Mouse (Mus musculus) layer of hippocampus, adult 11-12 months (tissue): ENCODE results near the gene Gm49721.
"Not testable (repeated sequence)": the region's sequence is repeated elsewhere in the genome, so short reads cannot be mapped to it uniquely, and the experiment has no call there.

Source experiments
- DNase-seq: peaks from one replicate; pipeline ENCODE4 v3.0.0; 2022; ENCODE audit warnings: low spot score

The Gm49721 gene

DNA sequence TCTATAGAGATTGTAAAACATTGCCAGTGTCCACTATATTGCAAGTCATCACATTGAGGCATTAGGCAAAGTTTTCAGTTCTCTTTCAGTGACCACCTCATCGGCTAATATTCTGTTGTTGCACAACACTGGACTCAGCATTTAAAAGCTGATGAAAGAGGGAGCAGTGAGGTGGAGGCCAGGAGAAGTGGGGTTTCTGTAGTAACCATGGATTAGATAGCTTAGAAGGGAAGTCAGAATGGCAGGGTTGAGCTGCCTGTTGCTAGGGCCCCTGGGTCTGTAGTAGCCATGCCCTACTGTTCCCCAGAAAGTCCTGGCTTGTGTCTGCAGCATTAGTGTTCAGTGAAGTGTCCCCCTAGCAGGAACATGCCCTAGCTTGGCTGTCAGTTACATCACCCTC is 7.4 kb downstream of the Gm49721 start:
- DNase-seq, result not testable (repeated sequence)

DNA sequence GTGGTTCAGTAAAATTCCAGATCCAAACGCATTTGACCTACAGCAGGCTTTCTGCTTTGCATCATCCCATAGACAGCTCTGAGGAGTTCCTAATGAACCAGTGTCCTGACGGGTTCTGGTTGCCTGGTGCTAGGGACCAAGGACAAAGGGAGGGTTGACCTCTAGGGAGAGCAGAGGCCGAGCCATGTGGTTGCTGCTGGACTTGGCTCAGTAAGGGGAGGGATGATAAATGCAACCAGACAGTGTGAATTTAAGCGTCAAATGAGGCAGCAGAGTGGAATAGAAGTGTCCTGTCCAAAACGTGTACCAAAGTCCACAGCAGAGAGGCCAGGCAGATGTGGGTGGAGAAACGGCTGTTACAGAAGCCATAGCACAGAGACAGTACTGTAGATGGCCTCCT is 16.8 kb downstream of the Gm49721 start:
- DNase-seq, result not testable (repeated sequence)

DNA sequence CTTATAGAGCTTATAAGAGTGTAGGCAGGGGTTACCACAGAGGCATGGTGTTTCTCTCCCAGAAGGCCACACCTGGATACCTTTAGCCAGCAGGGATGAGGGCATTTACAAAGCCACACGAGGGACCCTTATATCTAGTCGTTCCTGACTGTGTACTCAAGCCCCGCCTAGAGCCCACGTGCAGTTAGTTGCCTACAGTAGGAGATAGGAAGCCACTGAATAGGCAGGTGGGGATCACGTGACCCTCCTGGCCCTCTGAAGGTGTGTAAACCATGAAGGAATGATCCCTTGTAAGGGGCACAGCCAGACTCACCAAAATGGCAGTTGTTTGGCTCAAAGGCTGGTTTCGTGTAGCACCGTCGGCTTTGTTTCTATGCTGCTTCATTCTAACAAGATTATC is 18.1 kb downstream of the Gm49721 start:
- not testable (repeated sequence) for DNase-seq

DNA sequence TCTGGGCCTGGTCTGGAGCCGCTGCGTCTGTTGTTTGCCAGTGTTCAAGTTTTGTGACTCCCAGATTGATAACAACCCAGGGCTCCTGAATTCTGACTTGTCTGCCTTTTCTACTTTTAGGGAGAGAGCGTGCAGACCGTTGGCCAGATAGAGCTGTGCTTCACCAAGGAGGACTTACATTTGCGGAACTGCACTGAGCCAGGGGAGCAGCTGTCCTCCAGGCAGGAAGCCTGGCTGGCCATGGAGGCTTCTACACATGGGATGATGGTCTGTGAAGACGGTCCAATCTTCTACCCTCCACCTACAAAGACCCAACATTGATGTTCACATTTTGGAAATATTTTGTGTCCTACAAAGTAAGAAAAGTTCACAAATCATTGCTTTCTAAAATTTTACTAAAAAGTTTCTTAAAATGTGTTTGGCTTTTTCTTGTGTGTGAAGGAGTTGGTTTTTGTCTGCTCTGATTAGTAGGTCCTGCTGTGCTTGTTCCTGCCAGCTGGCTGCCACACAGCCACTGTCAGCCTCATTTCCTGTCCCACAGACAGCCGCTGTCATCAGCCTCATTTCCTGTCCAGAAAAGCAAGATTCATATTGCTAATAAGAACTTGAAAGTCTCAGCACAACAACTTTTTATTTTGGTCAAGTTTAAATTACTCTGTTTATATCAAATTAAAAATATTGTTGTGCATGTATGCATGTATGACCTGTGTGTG is 19.2 kb downstream of the Gm49721 start:
- DNase-seq, result not testable (repeated sequence)

DNA sequence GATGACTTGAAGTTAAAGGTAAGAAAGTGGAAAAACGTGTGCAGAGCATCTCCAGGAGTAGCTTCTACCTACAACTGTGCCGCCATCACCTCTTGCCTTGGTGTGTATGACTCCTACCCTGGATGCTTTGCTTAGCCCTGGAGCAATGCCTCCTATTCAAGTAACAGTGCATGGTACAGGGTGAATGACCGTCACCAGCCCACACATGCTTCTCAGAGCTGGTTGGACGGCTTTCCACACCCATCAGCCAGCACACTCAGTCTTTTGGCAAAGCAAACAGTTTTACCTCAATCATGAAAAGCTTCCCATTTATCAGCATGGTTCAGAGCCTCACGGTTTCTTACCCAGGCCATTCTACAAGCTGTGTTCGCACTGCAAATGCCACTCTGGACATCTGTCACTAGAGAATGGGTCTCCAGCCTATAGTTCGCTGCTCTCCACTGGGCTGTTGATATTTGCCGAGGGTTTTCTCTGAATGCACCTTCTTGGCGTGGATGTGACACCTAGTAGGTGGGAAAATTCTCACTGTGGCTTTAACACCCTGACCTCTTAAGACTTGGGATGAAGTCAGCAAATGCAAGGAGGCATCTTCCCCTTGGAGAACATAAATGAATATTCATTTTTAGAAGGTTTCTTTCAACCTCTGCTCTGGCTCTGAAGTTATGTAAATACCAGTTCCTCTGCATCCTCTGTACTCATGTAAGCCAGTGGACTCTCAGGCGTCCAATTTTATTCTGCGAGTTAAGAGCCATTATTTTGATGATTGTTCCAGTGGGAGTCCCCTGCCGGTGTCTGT is 23.3 kb downstream of the Gm49721 start:
- DNase-seq, result not testable (repeated sequence)

DNA sequence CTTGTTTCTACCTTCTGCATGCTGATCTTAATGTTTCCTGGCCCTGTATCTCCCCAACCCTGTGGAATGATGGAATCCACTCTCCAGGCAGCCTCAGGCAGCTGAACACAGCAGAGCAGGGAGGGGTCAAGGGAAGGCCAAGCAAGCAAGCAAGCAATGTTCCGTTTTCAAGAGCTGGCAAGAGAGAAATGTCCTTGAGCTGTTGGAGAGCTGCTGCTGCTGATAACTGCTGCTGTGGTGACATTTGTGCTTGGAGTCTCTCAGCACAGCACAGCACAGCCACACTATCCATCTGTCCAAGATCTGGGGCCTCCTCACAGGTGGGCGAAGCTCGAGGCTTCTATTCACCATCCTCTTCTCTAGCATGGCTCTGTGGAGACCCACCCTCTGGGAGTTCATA is 24.7 kb downstream of the Gm49721 start:
- DNase-seq, result not testable (repeated sequence)

DNA sequence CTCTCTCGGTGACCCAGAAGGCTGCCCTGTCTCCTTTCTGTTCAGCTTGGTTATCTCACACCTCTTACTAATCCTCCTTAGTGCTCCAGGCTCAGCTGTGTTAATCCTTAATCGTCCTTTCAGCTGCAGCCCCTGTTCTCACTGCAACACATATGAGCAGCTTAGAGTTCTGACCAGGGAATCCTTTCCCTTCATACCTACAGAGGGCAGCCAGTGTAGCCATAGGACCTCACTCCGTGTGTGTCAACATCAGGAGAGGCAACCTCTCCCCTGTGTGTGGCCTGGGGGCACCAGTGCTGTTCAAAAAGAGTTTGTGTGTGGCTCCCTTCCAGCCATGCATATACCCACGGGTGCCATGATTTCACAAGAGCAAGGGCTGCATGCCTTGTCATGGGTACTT is 26.9 kb downstream of the Gm49721 start:
- DNase-seq, result not testable (repeated sequence)

DNA sequence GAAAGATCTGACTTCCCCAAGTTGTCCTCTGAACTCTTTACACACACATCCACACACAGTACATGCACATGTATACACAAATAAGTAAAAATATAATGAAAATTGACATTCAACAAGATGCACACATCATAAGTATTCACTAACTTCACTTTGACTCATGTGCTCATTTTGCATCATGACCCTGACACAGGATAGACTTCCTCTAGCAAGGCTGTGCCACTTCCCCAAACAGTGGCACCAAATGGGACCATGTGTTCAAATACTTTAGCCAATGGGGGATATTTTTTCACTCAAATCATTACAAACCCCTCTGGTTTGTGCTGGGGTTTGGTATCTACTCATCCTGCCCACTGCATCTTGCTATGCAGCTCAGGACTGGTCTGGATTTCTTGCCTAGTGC is 30.2 kb downstream of the Gm49721 start:
- not testable (repeated sequence) for DNase-seq

DNA sequence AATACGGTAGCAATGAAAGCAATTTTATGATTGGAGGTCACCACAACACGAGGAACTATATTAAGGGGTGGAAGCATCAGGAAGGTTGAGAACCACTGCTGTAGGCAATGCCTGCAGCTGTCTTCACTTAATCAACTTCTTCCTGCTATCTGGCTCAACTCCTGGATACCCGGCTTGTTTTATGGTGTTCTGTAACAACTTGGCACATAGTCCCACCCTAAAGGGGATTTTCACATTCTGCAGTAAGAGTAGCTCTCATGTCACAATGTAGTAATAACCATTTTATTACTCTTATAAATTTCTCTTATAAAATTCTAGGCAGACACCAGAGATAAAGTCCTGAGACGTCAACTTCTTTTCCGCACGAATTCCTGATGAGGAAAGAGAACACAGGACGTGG is 30.7 kb downstream of the Gm49721 start:
- DNase-seq, result not testable (repeated sequence)

DNA sequence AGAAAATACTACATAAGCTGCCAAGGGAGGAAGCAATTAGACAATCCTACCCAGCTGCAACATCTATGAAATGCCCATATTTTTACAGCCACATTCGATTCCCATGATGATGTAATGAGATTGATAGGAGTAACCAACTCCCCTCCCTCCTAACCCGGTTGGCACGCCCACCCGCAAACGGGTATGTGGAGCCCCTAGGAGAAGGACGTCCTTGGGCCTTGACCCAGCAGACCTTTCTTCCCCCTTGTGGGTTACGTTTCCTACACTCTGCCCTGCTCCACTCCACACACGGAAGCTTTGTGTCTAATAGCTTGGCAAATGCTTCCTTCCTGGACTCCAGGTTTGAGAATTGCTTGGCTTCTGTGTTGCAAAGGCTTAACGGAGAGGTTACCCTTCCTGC is 31.2 kb downstream of the Gm49721 start:
- not testable (repeated sequence) for DNase-seq

DNA sequence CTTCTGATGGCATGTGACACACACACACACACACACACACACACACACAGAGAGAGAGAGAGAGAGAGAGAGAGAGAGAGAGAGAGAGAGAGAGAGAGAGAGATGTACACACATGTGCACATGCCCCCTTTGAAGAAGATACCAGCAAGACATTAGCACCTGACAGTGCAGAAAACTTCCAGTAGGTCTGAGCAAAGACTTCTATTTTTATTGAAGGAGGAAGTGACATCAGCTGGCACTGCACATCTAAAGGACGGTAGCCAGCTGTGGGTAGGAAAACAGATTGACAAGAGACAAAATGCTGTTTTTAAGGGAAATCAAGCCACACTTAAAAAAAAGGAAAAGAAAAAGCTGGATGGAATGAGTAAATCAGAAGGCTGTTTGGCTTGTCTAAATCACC is 35.5 kb downstream of the Gm49721 start:
- DNase-seq, result not testable (repeated sequence)

DNA sequence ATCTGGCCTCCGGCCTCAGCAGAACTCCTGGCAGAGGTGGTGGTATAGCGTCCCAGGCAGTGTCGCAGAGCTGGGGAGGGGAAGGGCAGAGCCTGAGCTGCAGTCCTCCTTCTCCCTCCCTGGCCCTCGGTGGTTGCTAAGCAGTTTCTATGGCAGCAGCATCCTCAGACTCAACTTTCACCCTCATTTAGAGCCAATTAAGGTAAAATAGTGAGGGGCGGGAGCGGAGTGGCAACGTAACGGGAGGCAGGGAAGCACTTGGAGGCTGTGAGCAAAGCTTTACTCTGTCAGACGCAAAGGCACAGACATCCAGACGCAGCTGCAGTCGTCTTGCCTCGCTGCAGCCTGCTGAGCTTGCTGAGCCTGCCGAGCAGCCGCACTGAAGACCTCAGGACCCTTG is 46.6 kb downstream of the Gm49721 start, which contains the start of gene Gm1604a:
Gm1604a (plus strand) TSS at position 312 of the 400 bp plus-strand sequence.
- peak; percentile 27 for DNase-seq

DNA sequence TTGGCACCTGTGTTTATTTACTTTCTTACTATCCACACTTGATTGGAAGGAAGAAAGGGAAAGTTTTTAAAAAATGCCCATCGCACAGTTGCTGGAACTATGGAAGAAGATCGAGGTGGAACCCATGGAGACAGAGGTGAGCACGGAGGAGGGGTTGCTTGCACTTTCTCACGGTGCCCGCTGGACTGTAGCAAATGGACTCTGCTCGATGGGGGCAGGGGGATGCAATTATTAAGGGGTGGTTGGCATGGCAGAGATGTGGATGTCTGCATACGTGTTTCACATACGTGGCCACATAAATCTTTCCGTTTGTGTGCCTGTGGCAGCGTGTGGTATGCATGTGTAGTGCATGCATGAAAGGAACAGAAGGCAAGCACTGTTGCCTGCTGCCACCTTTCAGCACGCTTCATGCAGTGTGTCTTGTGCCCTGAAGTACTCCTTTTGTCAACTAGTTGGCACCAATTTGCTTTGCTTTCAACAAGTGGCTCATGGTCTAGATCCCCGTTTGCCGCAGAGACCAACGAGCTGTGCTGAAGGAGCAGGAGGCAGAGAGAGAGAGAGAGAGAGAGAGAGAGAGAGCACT is 47.2 kb downstream of the Gm49721 start:
- not testable (repeated sequence) for DNase-seq

DNA sequence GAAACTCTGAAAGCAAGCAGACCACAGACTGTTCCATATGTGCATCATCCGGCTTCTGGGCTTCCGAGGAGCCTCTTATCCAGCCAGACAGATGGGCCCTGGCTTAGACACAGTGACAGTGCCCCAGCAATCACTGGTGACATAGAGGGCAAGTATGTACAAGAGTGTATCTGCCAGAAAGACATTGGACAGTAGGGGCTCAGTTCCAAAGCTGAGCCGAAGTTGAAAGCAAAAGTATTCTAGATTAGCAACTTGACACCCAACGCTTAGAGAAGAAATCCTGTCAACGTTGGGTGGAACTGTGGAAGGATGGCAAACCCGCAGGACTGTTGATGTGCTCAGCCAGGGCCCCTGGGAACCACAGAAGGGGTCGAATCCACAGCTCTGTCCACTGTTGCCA is 51.5 kb downstream of the Gm49721 start:
- not testable (repeated sequence) for DNase-seq

DNA sequence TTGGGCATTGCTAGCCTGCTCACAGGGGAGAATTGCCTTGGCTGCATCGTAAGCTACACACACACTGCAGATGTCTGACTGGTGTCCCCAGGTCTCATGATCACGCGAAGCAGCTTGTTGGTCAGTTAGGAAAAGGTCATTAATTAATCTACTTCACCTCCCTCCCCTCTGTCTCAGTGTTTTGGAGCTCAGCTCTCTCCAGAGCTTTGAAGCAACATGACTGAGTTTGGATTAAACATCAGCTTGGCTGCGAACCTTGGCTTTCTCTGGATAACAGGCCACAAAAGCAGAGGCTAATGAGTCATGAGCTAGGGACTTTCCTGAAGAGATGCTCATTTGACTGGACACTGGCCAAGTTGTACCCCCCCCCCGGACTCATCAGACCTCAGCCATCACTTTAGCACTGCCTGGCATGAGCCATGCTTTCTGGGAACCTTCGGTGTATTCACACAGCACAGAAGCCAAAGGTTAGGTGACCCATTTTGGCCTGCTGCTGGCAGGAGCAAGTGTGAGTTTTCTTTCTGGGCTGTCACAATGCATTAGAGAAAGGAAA is 52.0 kb downstream of the Gm49721 start:
- not testable (repeated sequence) for DNase-seq

DNA sequence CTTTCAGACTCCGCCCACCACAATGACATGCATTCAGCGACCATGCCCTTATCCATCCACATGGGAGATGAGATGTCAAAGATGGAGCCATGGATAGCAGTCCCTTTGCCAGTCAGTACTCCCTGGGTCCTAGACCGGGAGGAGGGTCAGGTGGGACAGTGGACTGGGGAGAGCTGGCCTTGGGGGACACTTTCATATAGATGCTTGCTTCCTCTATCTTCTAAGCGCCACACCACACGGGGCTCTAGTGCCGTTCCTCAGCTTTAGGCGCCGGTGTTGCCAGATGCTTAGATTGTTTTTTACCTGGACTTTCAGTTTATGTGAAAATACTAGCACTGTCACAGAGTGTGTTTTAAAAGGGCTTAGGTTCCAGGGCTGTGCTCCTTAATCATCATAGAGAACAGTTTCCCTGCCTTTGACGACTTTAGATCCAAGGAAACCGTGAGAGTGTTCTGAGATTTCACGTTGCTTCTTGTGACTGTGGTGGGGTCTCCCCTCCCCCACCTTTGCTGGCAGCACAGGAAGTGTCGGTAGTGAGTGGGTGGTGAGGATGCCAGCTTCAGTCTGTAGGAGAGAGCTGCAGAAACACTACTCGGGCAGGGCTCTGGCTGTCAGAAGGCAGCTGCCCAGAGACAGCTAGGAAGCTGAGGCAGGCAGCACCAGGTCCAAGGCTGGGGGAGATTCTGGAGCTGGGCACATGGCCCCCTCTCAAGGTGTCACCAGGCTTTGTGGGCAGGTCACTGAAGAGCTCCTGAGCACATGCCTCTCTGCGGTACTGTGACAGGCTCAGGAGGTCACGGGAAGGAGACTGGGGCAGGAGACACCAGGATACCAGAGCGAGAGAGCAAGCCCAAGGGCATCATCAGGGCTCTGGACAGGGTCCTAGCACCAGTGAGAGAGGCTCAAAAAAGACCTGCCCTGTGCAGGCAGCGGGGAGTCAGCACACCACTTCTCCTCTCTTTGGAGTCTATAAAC is 54.8 kb downstream of the Gm49721 start:
- DNase-seq, result not testable (repeated sequence)

DNA sequence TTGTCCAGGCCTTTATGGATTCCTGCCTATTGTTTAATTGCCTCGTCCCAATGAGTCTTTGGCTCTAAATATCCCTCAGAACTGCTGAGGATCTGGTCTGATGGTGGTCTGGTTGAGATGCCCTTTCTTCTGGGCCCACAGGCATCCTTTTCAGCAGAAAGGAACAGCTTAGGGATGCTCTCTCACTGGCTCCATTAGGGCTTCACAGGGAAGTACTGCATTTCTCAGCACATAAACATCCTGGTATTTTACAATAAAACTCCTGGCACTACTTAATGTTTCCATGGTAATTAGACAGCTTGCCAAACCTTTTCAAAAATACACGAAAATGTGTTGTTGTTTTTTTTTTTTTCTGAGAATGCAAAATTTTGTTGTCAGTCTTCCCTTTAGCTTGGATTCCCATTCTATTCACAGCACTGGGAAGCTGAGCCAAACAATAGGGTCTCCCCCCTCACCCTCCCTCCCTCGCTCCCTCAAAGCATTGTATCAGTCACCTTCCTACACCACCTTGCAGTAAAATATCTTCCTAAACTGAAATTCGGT is 90.4 kb downstream of the Gm49721 start:
- DNase-seq, result not testable (repeated sequence)

DNA sequence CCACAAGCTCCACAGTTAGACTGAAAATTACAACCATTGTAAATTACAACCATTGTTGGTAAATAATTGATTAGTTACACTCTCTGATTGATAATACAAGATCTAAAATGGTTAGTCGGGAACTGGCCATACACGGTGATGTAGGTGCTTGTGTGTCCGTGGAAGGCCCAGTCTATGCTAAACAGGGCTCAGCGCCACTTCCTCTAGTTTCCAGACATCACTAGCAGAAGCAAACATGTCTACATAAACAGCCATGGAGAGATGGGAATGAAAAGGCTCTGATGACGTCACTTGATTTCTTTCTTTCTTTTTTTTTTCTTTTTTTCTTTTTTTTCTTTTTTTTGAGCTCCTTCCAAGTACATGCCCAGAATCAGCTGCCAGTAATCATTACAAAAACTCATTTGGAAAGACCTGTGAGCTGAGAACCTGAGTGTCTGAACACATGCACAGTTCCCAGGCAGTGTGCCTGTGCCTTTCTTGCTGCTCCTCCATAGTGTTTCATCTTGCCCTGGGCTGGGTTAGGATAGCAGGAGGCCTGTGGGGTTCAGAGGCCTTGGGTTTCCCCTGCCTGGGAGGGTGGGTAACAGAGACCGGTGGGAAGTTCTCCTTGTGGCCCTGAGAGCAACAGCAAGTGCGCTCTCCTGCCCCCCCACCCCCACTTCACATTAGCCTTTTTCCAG is 91.0 kb downstream of the Gm49721 start:
- not testable (repeated sequence) for DNase-seq

DNA sequence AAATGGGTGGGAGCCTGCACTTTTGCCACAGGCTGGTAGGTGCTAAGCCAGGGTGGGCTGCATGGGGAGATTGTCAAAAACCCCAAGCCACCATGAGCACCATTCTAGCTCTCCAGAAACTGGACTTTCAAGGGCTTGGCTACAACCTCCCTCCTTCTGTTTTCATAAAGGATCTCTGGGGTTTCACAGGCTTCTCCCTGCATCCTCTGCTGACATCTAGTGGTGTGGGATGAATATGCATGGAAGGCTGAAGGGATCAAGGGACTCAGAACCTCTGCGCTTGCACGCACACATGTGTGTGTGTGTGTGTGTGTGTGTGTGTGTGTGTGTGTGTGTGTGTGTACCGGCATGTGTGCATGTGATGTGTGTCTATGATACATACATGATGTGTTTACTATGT is 95.8 kb downstream of the Gm49721 start:
- DNase-seq, result peak; percentile 50

DNA sequence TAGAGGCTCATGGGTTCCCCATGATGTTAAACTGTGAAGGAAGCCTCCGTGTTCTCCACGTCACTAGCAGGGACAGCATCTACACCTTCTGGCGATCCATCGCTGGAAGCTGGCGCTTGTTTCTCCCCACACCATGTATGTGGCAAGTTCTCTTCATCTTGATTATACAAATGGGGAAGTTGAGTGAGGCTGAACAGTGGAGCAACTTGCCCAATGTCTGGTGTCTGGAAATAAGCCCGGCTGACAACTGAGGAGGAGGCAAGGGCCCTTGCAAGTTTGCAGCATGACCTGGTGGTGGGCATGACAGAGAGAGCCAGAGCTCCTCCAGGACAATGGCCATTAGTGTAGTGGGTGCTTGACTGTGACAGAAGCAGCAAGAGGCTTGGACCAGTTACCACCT is 96.8 kb downstream of the Gm49721 start:
- not testable (repeated sequence) for DNase-seq
